Mouse (Mus musculus) kidney, adult 2 months (tissue): ENCODE data around the gene Mms19.

Source experiments
- CTCF ChIP-seq: fragments of 200-500 bp; conservative IDR thresholded peaks from 2 replicates; pipeline ENCODE4 v1.5.1; 2011; ENCODE audit warnings: low read depth, mild to moderate bottlenecking, control low read depth, low read length, moderate library complexity, mixed read lengths; ENCODE audit not compliant: insufficient read depth, insufficient read length
- POLR2A ChIP-seq: fragments of 200-500 bp; IDR thresholded peaks from one replicate; pipeline ENCODE4 v1.6.1; 2011; ENCODE audit warnings: low read depth, low read length, control low read depth

GRCm38 (mm10) chr19:41894959-41895358 is 86.0 kb downstream of the Mms19 start:
- TF ChIP-seq POLR2A, result no peak
- no peak for TF ChIP-seq CTCF
